Mouse (Mus musculus) brain, embryonic 18.5 days (tissue): ENCODE data around the gene Pfkfb1.

Experiments
- DNase-seq: peaks from one replicate; pipeline ENCODE4 v3.0.0-alpha.2; 2012; ENCODE audit warnings: low read depth, low spot score

Pfkfb1 gene

DNA sequence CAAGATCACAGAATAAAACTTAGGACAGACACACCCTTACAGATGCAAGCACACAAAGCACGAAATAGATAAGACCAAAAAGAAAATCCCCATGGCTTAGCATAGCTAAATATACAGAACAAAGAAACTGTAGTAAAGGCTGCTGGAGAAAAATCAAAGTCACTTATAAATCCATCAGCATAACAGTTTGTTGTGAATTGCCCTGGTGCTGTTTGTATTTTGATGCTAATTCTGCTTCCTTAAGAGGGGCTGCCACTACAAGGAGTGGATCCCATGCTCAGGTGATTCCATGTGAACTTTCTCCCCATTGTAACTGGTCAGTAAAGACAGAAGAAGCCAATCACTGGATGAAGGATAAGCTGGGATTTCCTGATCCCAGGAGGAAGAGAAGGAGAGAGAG lies 89.5 kb downstream of the Pfkfb1 start:
- DNase-seq = no peak
